Mouse (Mus musculus): Measurements from ENCODE around the gene Spryd3.

Spryd3 gene

DNA sequence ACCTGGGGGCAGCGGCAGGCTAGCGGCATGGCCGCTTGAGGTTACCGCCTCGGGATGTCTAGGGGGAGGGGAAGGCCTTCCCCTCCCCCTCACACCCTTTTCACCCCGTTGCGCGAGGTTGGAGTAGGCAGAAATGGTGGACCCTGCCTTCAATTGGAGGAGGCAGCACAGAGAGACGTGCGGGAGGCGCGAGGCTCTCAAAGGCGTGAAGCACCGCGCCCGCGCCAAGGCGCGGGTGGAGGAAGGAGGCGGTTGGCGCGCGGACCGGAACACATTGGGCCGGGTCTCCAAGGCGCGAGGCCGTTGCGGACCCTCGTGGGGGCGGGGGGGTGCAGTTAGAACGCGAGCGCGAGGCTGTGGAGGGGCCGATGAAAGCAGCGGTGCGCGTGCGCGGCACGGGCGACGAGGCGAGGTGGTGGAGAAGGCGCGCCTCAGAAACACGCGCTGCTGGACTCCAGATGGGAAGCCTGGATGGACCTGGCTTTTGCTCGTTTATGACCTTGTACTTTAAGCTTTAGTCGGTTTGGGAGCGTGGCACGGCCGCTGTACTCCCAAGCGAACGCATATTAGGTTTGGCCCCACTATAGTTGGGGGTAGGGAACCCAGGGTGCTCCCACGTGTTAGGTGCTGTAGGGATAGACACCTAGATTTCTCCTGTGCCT, 61.8 kb downstream of the Spryd3 start:
- DNase-seq (ENCODE audit: extremely low read depth, insufficient read length, low spot score): peak; percentile 69

- peak; percentile 100 for DNase-seq (ENCODE audit: extremely low read depth, insufficient read length, low spot score)
Measured at GRCm38 (mm10) chr15:102073559-102074069, 62.4 kb downstream of the Spryd3 start, which contains the start of gene Eif4b. Eif4b (plus strand) TSS chr15:102073773.

DNA sequence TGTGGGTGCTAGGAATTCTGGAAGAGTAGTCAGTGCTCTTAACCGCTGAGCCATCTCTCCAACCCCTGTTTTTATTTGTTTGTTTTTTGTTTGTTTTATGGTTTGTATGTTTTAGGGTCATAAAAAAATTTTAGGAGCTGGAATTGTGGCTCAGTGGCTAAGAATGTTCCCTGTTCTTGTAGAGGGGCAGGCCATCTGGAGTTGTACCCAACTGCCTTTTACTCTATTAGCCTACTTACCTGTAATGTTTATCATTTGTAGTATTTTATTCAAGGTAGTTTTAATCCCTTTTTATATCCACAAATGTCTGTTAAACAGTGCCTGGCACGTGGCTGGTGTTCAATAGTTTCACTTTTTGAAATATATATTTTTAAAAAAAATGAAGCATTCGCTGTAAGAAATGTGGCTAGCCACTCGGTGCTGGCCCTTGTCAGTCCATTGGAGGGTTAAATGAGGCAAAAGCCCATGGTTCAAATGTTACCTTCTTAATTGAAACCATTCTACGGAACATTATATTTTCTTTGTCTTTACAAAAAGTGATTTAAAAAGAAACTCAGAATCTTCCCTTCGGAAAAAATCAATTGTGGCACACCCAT, 63.0 kb downstream of the Spryd3 start:
- no peak for DNase-seq (ENCODE audit: extremely low read depth, insufficient read length, low spot score)

GRCm38 (mm10) chr15:102070476-102071467, 65.3 kb downstream of the Spryd3 start:
- DNase-seq (ENCODE audit: extremely low read depth, insufficient read length, low spot score): no peak
